Comparison of ENCODE assay signal across 15 mouse cellular contexts in genomic region chr11:60863196-60863595, GRCm38 (mm10). TPM values are rescaled to one million over a fixed set of nuclear protein-coding genes. Genes with fewer than 3 reads are reported as not detected.
DNase-seq lines count a peak whose midpoint lies in the region; ATAC-seq lines count a peak whose summit lies in the region.
"Had no signal": no experiment of that assay in that cellular context is flagged by ENCODE, and none has a peak within 500 bp of the region (broad histone marks: within the 10 kb centered on the region; RNA-seq: fewer than 3 reads in every experiment).

No protein-coding gene starts in this region.

- no peak overlapping the region for H3K9ac ChIP-seq in heart, embryonic 11.5 days (ENCODE audit: low read depth, low read length)
- H3K9ac ChIP-seq in heart, embryonic 12.5 days = no peak overlapping the region
- H3K9ac ChIP-seq: embryonic facial prominence, embryonic 15.5 days; forebrain, embryonic 15.5 days; midbrain, embryonic 15.5 days had no signal

- no peak overlapping the region for H3K4me3 ChIP-seq in heart, embryonic 11.5 days (ENCODE audit: low read depth, low read length)
- no peak overlapping the region for H3K4me3 ChIP-seq in heart, embryonic 12.5 days
- H3K4me3 ChIP-seq: embryonic facial prominence, embryonic 15.5 days; forebrain, embryonic 15.5 days; midbrain, embryonic 15.5 days had no signal

- no peaks in the 10 kb centered on the region for H3K9me3 ChIP-seq in heart, embryonic 11.5 days (replicated peaks; ENCODE audit: control insufficient read depth, low read length)
- no peaks in the 10 kb centered on the region for H3K9me3 ChIP-seq in heart, embryonic 12.5 days (replicated peaks)
- H3K9me3 ChIP-seq: embryonic facial prominence, embryonic 15.5 days; forebrain, embryonic 15.5 days; midbrain, embryonic 15.5 days had no signal

- no peaks in the 10 kb centered on the region for H3K27me3 ChIP-seq in heart, embryonic 11.5 days (ENCODE audit: control insufficient read depth, insufficient read depth, low read length)
- no peaks in the 10 kb centered on the region for H3K27me3 ChIP-seq in heart, embryonic 12.5 days (replicated peaks)
- H3K27me3 ChIP-seq: embryonic facial prominence, embryonic 15.5 days; forebrain, embryonic 15.5 days; midbrain, embryonic 15.5 days had no signal

- 48% methylated on average over 4 of the region's 4 CpGs for WGBS in heart, embryonic 11.5 days (ENCODE audit: insufficient replicate concordance)
- 41% methylated on average over 4 of the region's 4 CpGs for WGBS in heart, embryonic 12.5 days

- no peak overlapping the region for H3K27ac ChIP-seq in heart, embryonic 11.5 days (ENCODE audit: low read depth, low read length)
- peak overlapping the region; percentile 63 for H3K27ac ChIP-seq in heart, embryonic 12.5 days (ENCODE audit: poor library complexity, severe bottlenecking)
- H3K27ac ChIP-seq: embryonic facial prominence, embryonic 15.5 days; forebrain, embryonic 15.5 days; midbrain, embryonic 15.5 days had no signal

- peaks cover 25% of the 10 kb centered on the region for H3K36me3 ChIP-seq in heart, embryonic 11.5 days (ENCODE audit: control insufficient read depth, insufficient read depth, low read length)
- peaks cover 61% of the 10 kb centered on the region for H3K36me3 ChIP-seq in heart, embryonic 12.5 days

- ATAC-seq in heart, embryonic 11.5 days (replicated peaks; ENCODE audit: insufficient number of reproducible peaks, low FRiP score, low TSS enrichment) = no peak
- peak; percentile 43; the same call in 1 of the 2 replicates for ATAC-seq in heart, embryonic 12.5 days (ENCODE audit: insufficient number of reproducible peaks, low FRiP score)
- ATAC-seq: forebrain, embryonic 15.5 days; inflammation-experienced regulatory T-cells, adult 6 months; lung, postnatal 0 days; midbrain, embryonic 15.5 days had no signal

- H3K4me2 ChIP-seq in heart, embryonic 11.5 days = no peak overlapping the region
- H3K4me2 ChIP-seq in heart, embryonic 12.5 days = peak overlapping the region; percentile 33; the same call in 1 of the 2 replicates
- H3K4me2 ChIP-seq: embryonic facial prominence, embryonic 15.5 days; forebrain, embryonic 15.5 days; liver, embryonic 11.5 days; midbrain, embryonic 15.5 days had no signal

- intact Hi-C loops in left cerebral cortex, postnatal 4 days (cut with DNase I) = no loop called here

- peak; percentile 43 to 70 for DNase-seq in adrenal gland, adult (ENCODE audit: inconsistent age in 2 of 2, low spot score in 1 of 2)
- DNase-seq in adrenal gland, adult 8-10 months = no peak
- peak; percentile 38 for DNase-seq in heart, adult 8-10 months (ENCODE audit: low spot score)
- DNase-seq in MN1 (ENCODE audit: low spot score) (peak; percentile 39), adipocyte (ENCODE audit: low spot score) (no peak)
- no peak for DNase-seq in left cerebral cortex, postnatal 4 days
- DNase-seq: thymus, adult 18-20 months had no signal

- H3K4me1 ChIP-seq in heart, embryonic 11.5 days (ENCODE audit: control insufficient read depth, insufficient read depth, low read length) = peaks cover 35% of the 10 kb centered on the region
- H3K4me1 ChIP-seq in heart, embryonic 12.5 days (replicated peaks) = peaks cover 58% of the 10 kb centered on the region
- H3K4me1 ChIP-seq: midbrain, embryonic 15.5 days had no signal

RNA-seq across cellular contexts. Expression of gene Tmem11, which starts 15.9 kb away (rescaled TPM):
- total RNA-seq in adrenal gland, adult 8-10 months (2022) = 10 to 100 TPM; 33.6 to 47.6 (median 38.0) TPM
- 10 to 100 TPM; 29.8 to 35.3 (median 31.1) TPM for total RNA-seq in heart, adult 8-10 months (2022)
- 68.1 and 68.4 TPM in 2 replicates for polyA plus RNA-seq in heart, embryonic 11.5 days (2014; fragmentation: Nextera tagmentation; extraction: Ambion mirVana)
- polyA plus RNA-seq in heart, embryonic 12.5 days (2016; fragmentation: Nextera tagmentation; extraction: Ambion mirVana) = 52.6 and 53.9 TPM in 2 replicates
- total RNA-seq in left cerebral cortex, postnatal 4 days (2021) = 10 to 100 TPM; 26.5 to 26.8 TPM

RNA-seq across cellular contexts. Expression of gene Dhrs7b, which starts 32.8 kb away (rescaled TPM):
- total RNA-seq in adrenal gland, adult 8-10 months (2022) = 10 to 100 TPM; 36.0 to 44.8 (median 40.3) TPM
- total RNA-seq in heart, adult 8-10 months (2022) = 10 to 100 TPM; 19.9 to 23.9 (median 21.3) TPM
- 31.8 and 33.9 TPM in 2 replicates for polyA plus RNA-seq in heart, embryonic 11.5 days (2014; fragmentation: Nextera tagmentation; extraction: Ambion mirVana)
- polyA plus RNA-seq in heart, embryonic 12.5 days (2016; fragmentation: Nextera tagmentation; extraction: Ambion mirVana) = 31.6 and 33.4 TPM in 2 replicates
- total RNA-seq in left cerebral cortex, postnatal 4 days (2021) = 10 to 100 TPM; 23.5 to 23.6 TPM

RNA-seq across cellular contexts. Expression of gene Natd1, which starts 51.4 kb away (rescaled TPM):
- 10 to 100 TPM; 22.4 to 27.7 (median 25.4) TPM for total RNA-seq in adrenal gland, adult 8-10 months (2022)
- total RNA-seq in heart, adult 8-10 months (2022) = 10 to 100 TPM in 2 of 4 experiments, 1 to 10 TPM in 2; 8.6 to 15.0 (median 11.0) TPM
- 20.2 and 23.9 TPM in 2 replicates for polyA plus RNA-seq in heart, embryonic 11.5 days (2014; fragmentation: Nextera tagmentation; extraction: Ambion mirVana)
- 22.1 and 25.5 TPM in 2 replicates for polyA plus RNA-seq in heart, embryonic 12.5 days (2016; fragmentation: Nextera tagmentation; extraction: Ambion mirVana)
- total RNA-seq in left cerebral cortex, postnatal 4 days (2021) = 10 to 100 TPM; 22.8 to 29.3 TPM

RNA-seq across cellular contexts. Expression of gene Shmt1, which starts 51.7 kb away (rescaled TPM):
- total RNA-seq in adrenal gland, adult 8-10 months (2022) = 100 to 1,000 TPM in 1 of 4 experiments, 10 to 100 TPM in 3; 38.4 to 111 (median 73.2) TPM
- 10 to 100 TPM in 2 of 4 experiments, 1 to 10 TPM in 2; 6.4 to 16.4 (median 10.4) TPM for total RNA-seq in heart, adult 8-10 months (2022)
- polyA plus RNA-seq in heart, embryonic 11.5 days (2014; fragmentation: Nextera tagmentation; extraction: Ambion mirVana) = 36.4 and 44.4 TPM in 2 replicates
- polyA plus RNA-seq in heart, embryonic 12.5 days (2016; fragmentation: Nextera tagmentation; extraction: Ambion mirVana) = 34.5 and 38.6 TPM in 2 replicates
- 1 to 10 TPM; 4.4 to 5.5 TPM for total RNA-seq in left cerebral cortex, postnatal 4 days (2021)

Comparison
In these comparisons a context has a peak if more than half of its experiments do, and no peak if none do; other contexts are left out.
1. DNase-seq: peak in adrenal gland, adult (2 of 2), heart, adult 8-10 months (single experiment) and MN1 (single experiment); none in adrenal gland, adult 8-10 months (single experiment), left cerebral cortex, postnatal 4 days (single experiment) and adipocyte (single experiment).